Mouse (Mus musculus): ENCODE results near the gene Ccdc74a. TPM values are rescaled to one million over a fixed set of nuclear protein-coding genes. Genes with fewer than 3 reads are reported as not detected.
"Not testable (repeated sequence)": the region's sequence is repeated elsewhere in the genome, so short reads cannot be mapped to it uniquely, and the experiment has no call there.

Ccdc74a gene
- total RNA-seq (2014; fragmentation: Nextera tagmentation) (not detected in 2 replicates), total RNA-seq (2017) (3.7 and 4.2 TPM in 2 replicates), polyA plus RNA-seq (2012) (0.98 and 1.8 TPM in 2 replicates)

DNA sequence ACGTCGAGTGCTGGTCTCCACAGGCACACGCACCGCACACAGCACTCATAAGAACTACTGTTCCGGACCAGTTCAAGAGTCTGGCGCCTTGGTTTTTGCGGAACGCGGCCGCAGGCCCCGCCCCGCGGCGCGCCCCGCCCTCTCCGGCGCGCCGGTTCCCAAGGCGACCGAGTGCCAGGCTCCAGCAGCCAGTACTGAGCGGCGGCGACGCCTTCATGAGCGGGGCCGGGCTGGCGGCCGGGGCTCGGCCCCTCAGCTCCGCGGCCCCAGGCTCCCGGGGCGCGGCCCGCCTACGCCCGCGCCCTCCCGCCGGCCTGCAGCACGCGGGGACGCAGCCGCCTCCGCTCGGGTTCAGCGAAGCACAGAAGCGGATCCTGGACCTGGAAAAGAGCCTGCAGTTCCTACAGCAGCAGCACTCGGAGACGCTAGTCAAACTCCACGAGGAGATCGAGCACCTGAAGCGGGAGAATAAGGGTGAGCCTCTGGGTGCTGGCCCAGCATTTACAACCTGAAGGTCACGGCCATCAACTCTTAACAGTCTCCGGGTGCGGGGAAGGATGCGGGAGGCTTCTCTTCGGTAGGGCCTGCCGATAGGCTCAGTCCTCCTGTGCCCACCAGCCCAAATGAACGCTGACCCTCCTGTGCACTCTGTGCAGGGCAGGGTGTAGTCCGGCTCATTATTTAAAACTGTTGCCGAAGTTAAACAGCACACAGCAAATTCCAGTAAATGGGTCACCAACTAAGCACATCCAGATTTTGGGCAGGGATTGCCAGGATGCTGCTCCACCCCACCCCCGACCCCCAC is at the start of gene Ccdc74a:
TSS of gene Ccdc74a (plus strand) at position 161 of the 805 bp plus-strand sequence.
- Histone ChIP-seq H3K9me3 (replicated peaks) (no peaks in the 10 kb centered on the region), H3K4me3 (ENCODE audit: low read depth, low read length) (peak within 1 kb of the TSS; percentile 70), H3K27me3 (ENCODE audit: insufficient read depth, low read length) (no peaks in the 10 kb centered on the region), H3K36me3 (replicated peaks) (peaks cover 71% of the 10 kb centered on the region), H3K4me1 (ENCODE audit: insufficient read depth, low read depth, low read length) (peaks cover 43% of the 10 kb centered on the region)
- peak; percentile 95 for DNase-seq (ENCODE audit: low spot score)
- no peak for TF ChIP-seq POLR2AphosphoS5 (IDR thresholded peaks at IDR 0.05; ENCODE audit: insufficient replicate concordance, low read depth, low read length)
- ATAC-seq (ENCODE audit: extremely low read depth, insufficient number of reproducible peaks, low FRiP score, poor library complexity, severe bottlenecking), result peak; percentile 61

DNA sequence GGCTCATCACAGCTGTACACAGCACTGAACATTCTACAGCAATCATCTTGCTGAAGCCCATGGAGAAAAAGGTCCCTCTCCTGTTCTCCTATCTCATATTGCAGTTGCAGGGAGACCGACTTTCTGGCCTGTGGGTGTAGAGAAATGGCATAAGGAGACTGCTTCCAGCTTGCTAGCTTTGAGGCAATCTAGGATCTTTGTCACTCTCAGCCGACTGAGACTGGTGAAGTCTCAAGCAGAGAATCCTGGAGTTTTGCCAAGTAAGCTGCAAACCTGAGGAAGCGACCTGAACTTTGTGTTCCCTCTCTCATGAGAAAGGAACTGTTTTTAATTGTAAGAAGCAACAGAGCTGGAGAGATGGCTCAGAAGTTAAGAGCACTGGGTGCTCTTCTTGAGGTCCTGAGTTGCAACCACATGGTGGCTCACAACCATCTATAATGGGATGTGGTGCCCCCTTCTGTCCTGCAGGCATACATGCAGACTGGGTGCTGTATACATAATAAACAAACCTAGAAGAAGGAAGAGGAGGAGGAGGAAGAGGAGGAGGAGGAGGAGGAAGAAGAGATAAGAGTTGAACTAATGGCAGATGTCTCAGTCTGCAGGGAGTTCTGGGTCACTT is 45.2 kb upstream of the Ccdc74a start:
- Histone ChIP-seq H3K9me3 (replicated peaks) (no peaks in the 10 kb centered on the region; the same call in 1 of the 2 replicates), H3K27me3 (ENCODE audit: insufficient read depth, low read length) (peaks cover 24% of the 10 kb centered on the region), H3K4me1 (ENCODE audit: insufficient read depth, low read depth, low read length) (no peaks in the 10 kb centered on the region; the same call in 1 of the 2 replicates), H3K36me3 (replicated peaks) (no peaks in the 10 kb centered on the region), H3K4me3 (ENCODE audit: low read depth, low read length) (no peak overlapping the region)
- no peak for ATAC-seq (ENCODE audit: extremely low read depth, insufficient number of reproducible peaks, low FRiP score, poor library complexity, severe bottlenecking)
- no peak for DNase-seq (ENCODE audit: low spot score)
- no peak for TF ChIP-seq CTCF (IDR thresholded peaks at IDR 0.05; ENCODE audit: low read depth, low read length)
- TF ChIP-seq GATA1 (IDR thresholded peaks at IDR 0.05; ENCODE audit: borderline replicate concordance, low read length), result no peak
- no peak for TF ChIP-seq POLR2AphosphoS5 (IDR thresholded peaks at IDR 0.05; ENCODE audit: insufficient replicate concordance, low read depth, low read length)
- no peak for TF ChIP-seq GATA2 (IDR thresholded peaks at IDR 0.05; ENCODE audit: borderline replicate concordance, low read depth, low read length)
- TF ChIP-seq TAL1 (conservative IDR thresholded peaks at IDR 0.05; ENCODE audit: low read depth, low read length), result no peak

DNA sequence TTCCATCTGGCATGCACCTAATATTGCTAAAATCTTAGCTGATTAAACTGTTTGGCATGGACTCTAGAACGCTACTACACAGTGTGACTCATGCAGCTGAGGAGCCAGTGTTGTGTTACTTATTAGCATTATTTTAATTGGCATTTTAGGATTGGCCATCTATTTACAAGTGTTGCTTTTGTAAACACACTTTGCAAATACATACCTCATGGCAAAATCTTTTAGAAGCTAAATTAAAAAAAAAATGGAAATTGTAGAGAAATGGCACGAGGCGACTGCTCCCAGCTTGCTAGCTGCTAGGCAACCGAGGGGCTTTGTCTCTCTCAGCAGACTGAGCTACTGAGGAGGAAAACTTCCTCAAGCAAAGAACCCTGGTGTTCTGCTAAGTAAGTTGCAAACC is 41.3 kb upstream of the Ccdc74a start:
- Histone ChIP-seq H3K9me3 (replicated peaks) (peaks cover 4% of the 10 kb centered on the region), H3K4me1 (ENCODE audit: insufficient read depth, low read depth, low read length) (no peaks in the 10 kb centered on the region; the same call in 1 of the 2 replicates), H3K36me3 (replicated peaks) (no peaks in the 10 kb centered on the region), H3K4me3 (ENCODE audit: low read depth, low read length) (no peak overlapping the region), H3K27me3 (ENCODE audit: insufficient read depth, low read length) (peaks cover 33% of the 10 kb centered on the region)
- ATAC-seq (ENCODE audit: extremely low read depth, insufficient number of reproducible peaks, low FRiP score, poor library complexity, severe bottlenecking) (no peak), DNase-seq (ENCODE audit: low spot score) (no peak)
- TF ChIP-seq CTCF (IDR thresholded peaks at IDR 0.05; ENCODE audit: low read depth, low read length), result no peak
- no peak for TF ChIP-seq GATA2 (IDR thresholded peaks at IDR 0.05; ENCODE audit: borderline replicate concordance, low read depth, low read length)
- no peak for TF ChIP-seq GATA1 (IDR thresholded peaks at IDR 0.05; ENCODE audit: borderline replicate concordance, low read length)
- no peak for TF ChIP-seq POLR2AphosphoS5 (IDR thresholded peaks at IDR 0.05; ENCODE audit: insufficient replicate concordance, low read depth, low read length)
- no peak for TF ChIP-seq TAL1 (conservative IDR thresholded peaks at IDR 0.05; ENCODE audit: low read depth, low read length)

DNA sequence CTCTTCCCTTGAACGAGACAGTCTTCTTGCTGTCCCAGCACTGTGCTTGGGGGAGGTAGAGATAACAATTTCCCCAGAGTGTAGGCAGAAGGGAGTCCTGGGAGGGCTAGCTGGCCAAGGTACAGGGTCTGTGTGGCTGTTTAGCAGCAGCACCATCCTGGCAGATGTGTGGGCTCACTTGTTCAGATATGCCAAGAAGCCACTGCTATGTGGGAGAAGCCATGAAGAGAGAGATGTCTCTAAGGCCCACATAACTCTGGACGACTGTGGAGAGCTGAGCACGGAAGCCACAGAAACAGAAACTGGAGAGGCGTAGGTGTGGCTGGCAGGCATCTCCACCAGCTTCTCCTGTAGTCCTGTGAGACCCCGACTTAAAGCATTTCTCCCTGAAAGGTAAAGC is 40.6 kb upstream of the Ccdc74a start:
- Histone ChIP-seq H3K9me3 (replicated peaks) (peaks cover 9% of the 10 kb centered on the region), H3K4me3 (ENCODE audit: low read depth, low read length) (no peak overlapping the region), H3K4me1 (ENCODE audit: insufficient read depth, low read depth, low read length) (no peaks in the 10 kb centered on the region; the same call in 1 of the 2 replicates), H3K36me3 (replicated peaks) (no peaks in the 10 kb centered on the region), H3K27me3 (ENCODE audit: insufficient read depth, low read length) (peaks cover 34% of the 10 kb centered on the region)
- DNase-seq (ENCODE audit: low spot score) (no peak), ATAC-seq (ENCODE audit: extremely low read depth, insufficient number of reproducible peaks, low FRiP score, poor library complexity, severe bottlenecking) (no peak)
- TF ChIP-seq GATA2 (IDR thresholded peaks at IDR 0.05; ENCODE audit: borderline replicate concordance, low read depth, low read length), result no peak
- TF ChIP-seq POLR2AphosphoS5 (IDR thresholded peaks at IDR 0.05; ENCODE audit: insufficient replicate concordance, low read depth, low read length), result no peak
- no peak for TF ChIP-seq CTCF (IDR thresholded peaks at IDR 0.05; ENCODE audit: low read depth, low read length)
- no peak for TF ChIP-seq GATA1 (IDR thresholded peaks at IDR 0.05; ENCODE audit: borderline replicate concordance, low read length)
- TF ChIP-seq TAL1 (conservative IDR thresholded peaks at IDR 0.05; ENCODE audit: low read depth, low read length), result no peak

DNA sequence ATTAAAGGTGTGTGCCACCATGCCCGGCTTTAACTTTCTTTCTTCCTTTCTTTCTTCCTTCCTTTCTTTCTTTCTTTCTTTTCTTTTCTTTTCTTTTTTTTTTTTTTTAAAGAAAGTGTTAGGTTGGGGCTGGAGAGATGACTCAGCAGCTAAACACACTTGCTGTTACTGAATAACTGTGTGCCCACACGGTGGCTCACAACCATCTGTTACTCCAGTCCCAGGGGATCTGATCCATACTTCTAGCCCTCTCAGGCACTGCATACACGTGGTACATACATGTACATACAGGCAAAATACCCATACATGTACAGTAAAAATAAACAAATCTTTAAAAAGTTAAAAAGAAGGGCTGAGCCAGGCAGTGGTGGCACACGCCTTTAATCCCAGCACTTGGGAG is 34.9 kb upstream of the Ccdc74a start:
- TF ChIP-seq CTCF (IDR thresholded peaks at IDR 0.05; ENCODE audit: low read depth, low read length) (no peak), GATA2 (IDR thresholded peaks at IDR 0.05; ENCODE audit: borderline replicate concordance, low read depth, low read length) (no peak), GATA1 (IDR thresholded peaks at IDR 0.05; ENCODE audit: borderline replicate concordance, low read length) (no peak), TAL1 (conservative IDR thresholded peaks at IDR 0.05; ENCODE audit: low read depth, low read length) (no peak), POLR2AphosphoS5 (IDR thresholded peaks at IDR 0.05; ENCODE audit: insufficient replicate concordance, low read depth, low read length) (no peak)
- H3K4me1 ChIP-seq (ENCODE audit: insufficient read depth, low read depth, low read length), result no peaks in the 10 kb centered on the region
- H3K4me3 ChIP-seq (ENCODE audit: low read depth, low read length), result no peak overlapping the region
- peaks cover 17% of the 10 kb centered on the region for H3K27me3 ChIP-seq (ENCODE audit: insufficient read depth, low read length)
- ATAC-seq (ENCODE audit: extremely low read depth, insufficient number of reproducible peaks, low FRiP score, poor library complexity, severe bottlenecking), result no peak
- DNase-seq (ENCODE audit: low spot score), result no peak
- H3K36me3 ChIP-seq (replicated peaks), result no peaks in the 10 kb centered on the region
- peaks cover 9% of the 10 kb centered on the region for H3K9me3 ChIP-seq (replicated peaks)

DNA sequence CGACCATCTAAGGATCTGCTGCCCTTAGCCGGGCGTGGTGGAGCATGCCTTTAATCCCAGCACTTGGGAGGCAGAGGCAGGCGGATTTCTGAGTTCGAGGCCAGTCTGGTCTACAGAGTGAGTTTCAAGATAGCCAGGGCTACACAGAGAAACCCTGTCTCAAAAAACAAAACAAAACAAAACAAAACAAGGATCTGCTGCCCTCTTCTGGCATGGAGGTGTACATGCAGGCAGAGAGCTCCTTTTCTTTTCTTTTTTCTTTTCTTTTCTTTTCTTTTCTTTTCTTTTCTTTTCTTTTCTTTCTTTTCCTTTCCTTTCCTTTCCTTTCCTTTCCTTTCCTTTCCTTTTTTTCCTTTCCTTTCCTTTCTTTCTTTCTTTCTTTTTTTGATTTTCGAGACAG is 31.5 kb upstream of the Ccdc74a start:
- not testable (repeated sequence) for H3K4me3 ChIP-seq (ENCODE audit: low read depth, low read length); H3K36me3 ChIP-seq (replicated peaks); ATAC-seq (ENCODE audit: extremely low read depth, insufficient number of reproducible peaks, low FRiP score, poor library complexity, severe bottlenecking); DNase-seq (ENCODE audit: low spot score); H3K9me3 ChIP-seq (replicated peaks); H3K27me3 ChIP-seq (ENCODE audit: insufficient read depth, low read length)
- peaks cover 17% of the 10 kb centered on the region for H3K4me1 ChIP-seq (ENCODE audit: insufficient read depth, low read depth, low read length)
- TF ChIP-seq CTCF (IDR thresholded peaks at IDR 0.05; ENCODE audit: low read depth, low read length), result peak; percentile 9; the same call in 1 of the 2 replicates

All from G1E (cell line).